Mouse (Mus musculus) mouse embryonic stem cell (cell line): ENCODE results near the gene Lin52.

ENCODE experiments used
- in situ Hi-C, 2 experiments: fragments of 300-500 bp; cut with MboI; formaldehyde crosslinking; loops; 1 replicate in 1 of 2; 3 replicates in 1 of 2; pipeline ENCODE4 v1.14.3; 2019 to 2020; ENCODE audit warnings: low sequenced_read_pairs in 2 of 2, low pct_unique_long_range_greater_than_20kb in 1 of 2, mixed read lengths in 1 of 2; ENCODE audit not compliant: unreplicated experiment in 1 of 2

Gene Lin52

GRCm38 (mm10) chr12:84459845-84460244, 8.6 kb downstream of the Lin52 start:
- in situ Hi-C loops: no loop called here

- in situ Hi-C loops: no loop called here
These were observed 10.2 kb downstream of the Lin52 start for GRCm38 (mm10) chr12:84461416-84461815.

GRCm38 (mm10) chr12:84462856-84463255, 11.6 kb downstream of the Lin52 start:
- in situ Hi-C loops: no loop called here

GRCm38 (mm10) chr12:84468701-84469100, 17.5 kb downstream of the Lin52 start:
- in situ Hi-C loops: no loop called here

GRCm38 (mm10) chr12:84478937-84479336, 27.7 kb downstream of the Lin52 start:
- in situ Hi-C loops: no loop called here

- in situ Hi-C loops: no loop called here
These were observed 30.0 kb downstream of the Lin52 start for GRCm38 (mm10) chr12:84481251-84481650.

- in situ Hi-C loops: no loop called here
These were observed 31.8 kb downstream of the Lin52 start for GRCm38 (mm10) chr12:84482778-84483585.

- in situ Hi-C loops: no loop called here
These were observed 36.3 kb downstream of the Lin52 start for GRCm38 (mm10) chr12:84487324-84488056.

- in situ Hi-C loops: no loop called here
These were observed 45.6 kb downstream of the Lin52 start for GRCm38 (mm10) chr12:84496795-84497194.

GRCm38 (mm10) chr12:84500528-84501263, 49.5 kb downstream of the Lin52 start:
- in situ Hi-C loops: no loop called here

- in situ Hi-C loops: no loop called here
These were observed 50.1 kb downstream of the Lin52 start for GRCm38 (mm10) chr12:84501278-84501677.

GRCm38 (mm10) chr12:84506856-84507255, 55.6 kb downstream of the Lin52 start:
- in situ Hi-C loops: no loop called here

- in situ Hi-C loops: no loop called here
These were observed 60.8 kb downstream of the Lin52 start for GRCm38 (mm10) chr12:84512016-84512415.

- in situ Hi-C loops: no loop called here
These were observed 64.3 kb downstream of the Lin52 start for GRCm38 (mm10) chr12:84515486-84515885.

GRCm38 (mm10) chr12:84516642-84517041, 65.4 kb downstream of the Lin52 start:
- in situ Hi-C loops: no loop called here

- in situ Hi-C loops: no loop called here
These were observed 66.8 kb downstream of the Lin52 start for GRCm38 (mm10) chr12:84518018-84518417.

- in situ Hi-C loops: no loop called here
These were observed 72.5 kb downstream of the Lin52 start for GRCm38 (mm10) chr12:84523728-84524127.

- in situ Hi-C loops: no loop called here
These were observed 73.2 kb downstream of the Lin52 start for GRCm38 (mm10) chr12:84524147-84525050.
